Mouse (Mus musculus): ENCODE data around the gene Kctd14. TPM values are rescaled to one million over a fixed set of nuclear protein-coding genes. Genes with fewer than 3 reads are reported as not detected.

Gene Kctd14
- total RNA-seq, 2 experiments from 2014 or later, result 3.6 to 4.5 TPM

GRCm38 (mm10) chr7:97434517-97434916 is 16.6 kb upstream of the Kctd14 start:
- no peak for DNase-seq (ENCODE audit: low spot score in 2 of 2)

GRCm38 (mm10) chr7:97438986-97439385 is 12.1 kb upstream of the Kctd14 start:
- no peak for DNase-seq (ENCODE audit: low spot score in 2 of 2)

- peak; percentile 32 to 66 for DNase-seq (ENCODE audit: low spot score in 2 of 2)
Measured at GRCm38 (mm10) chr7:97446171-97446925, 4.8 kb upstream of the Kctd14 start.

GRCm38 (mm10) chr7:97447050-97447531 is 4.0 kb upstream of the Kctd14 start:
- DNase-seq (ENCODE audit: low spot score in 2 of 2), result no peak

- DNase-seq (ENCODE audit: low spot score in 2 of 2), result no peak
Measured at GRCm38 (mm10) chr7:97452196-97452595, 1.1 kb downstream of the Kctd14 start.

- DNase-seq (ENCODE audit: low spot score in 2 of 2), result no peak
Measured at GRCm38 (mm10) chr7:97453141-97453921, 2.2 kb downstream of the Kctd14 start.

GRCm38 (mm10) chr7:97454795-97455194 is 3.7 kb downstream of the Kctd14 start:
- DNase-seq (ENCODE audit: low spot score in 2 of 2), result no peak

GRCm38 (mm10) chr7:97455577-97455976 is 4.5 kb downstream of the Kctd14 start:
- no peak for DNase-seq (ENCODE audit: low spot score in 2 of 2)

- DNase-seq (ENCODE audit: low spot score in 2 of 2), result no peak
Measured at GRCm38 (mm10) chr7:97473001-97473400, 21.9 kb downstream of the Kctd14 start.

- DNase-seq (ENCODE audit: low spot score in 2 of 2), result no peak
Measured at GRCm38 (mm10) chr7:97479349-97479748, 28.2 kb downstream of the Kctd14 start.

GRCm38 (mm10) chr7:97480290-97480689 is 29.2 kb downstream of the Kctd14 start:
- no peak for DNase-seq (ENCODE audit: low spot score in 2 of 2)

GRCm38 (mm10) chr7:97480821-97481339 is 29.8 kb downstream of the Kctd14 start, which contains the start of gene Ints4:
TSS of gene Ints4 (plus strand) at chr7:97480956.
- DNase-seq (ENCODE audit: low spot score in 2 of 2), result peak; percentile 49 to 82

GRCm38 (mm10) chr7:97483378-97483777 is 32.3 kb downstream of the Kctd14 start:
- DNase-seq (ENCODE audit: low spot score in 2 of 2), result no peak

GRCm38 (mm10) chr7:97491157-97491556 is 40.0 kb downstream of the Kctd14 start:
- no peak for DNase-seq (ENCODE audit: low spot score in 2 of 2)

GRCm38 (mm10) chr7:97492420-97492819 is 41.3 kb downstream of the Kctd14 start:
- DNase-seq (ENCODE audit: low spot score in 2 of 2), result no peak

GRCm38 (mm10) chr7:97495052-97495451 is 43.9 kb downstream of the Kctd14 start:
- DNase-seq (ENCODE audit: low spot score in 2 of 2), result no peak

GRCm38 (mm10) chr7:97500555-97501209 is 49.6 kb downstream of the Kctd14 start:
- no peak for DNase-seq (ENCODE audit: low spot score in 2 of 2)

Measured in adrenal gland, postnatal 4 days (tissue).